Mouse (Mus musculus) small intestine, adult 2 months (tissue): ENCODE measurements around the gene Asap2. TPM values are rescaled to one million over a fixed set of nuclear protein-coding genes. Genes with fewer than 3 reads are reported as not detected.

Experiments
- H3K27ac ChIP-seq: fragments of 200-500 bp; 2 replicates; pipeline ENCODE4 v1.5.1; 2012; ENCODE audit warnings: low read depth, low read length, control low read depth, inconsistent platforms; ENCODE audit not compliant: insufficient read depth
- H3K27me3 ChIP-seq: fragments of 200-500 bp; 2 replicates; pipeline ENCODE4 v1.6.1; 2012; ENCODE audit warnings: mild to moderate bottlenecking, moderate library complexity, low read length, inconsistent platforms; ENCODE audit not compliant: control insufficient read depth, insufficient read depth
- H3K36me3 ChIP-seq: fragments of 200-500 bp; 2 replicates; pipeline ENCODE4 v1.6.1; 2012; ENCODE audit warnings: mild to moderate bottlenecking, low read length, control low read depth, inconsistent platforms; ENCODE audit not compliant: control insufficient read depth, insufficient read depth
- H3K4me1 ChIP-seq: fragments of 200-500 bp; 2 replicates; pipeline ENCODE4 v1.6.1; 2012; ENCODE audit warnings: low read length, inconsistent platforms, mixed read lengths; ENCODE audit not compliant: control insufficient read depth, insufficient read depth, insufficient read length
- H3K4me3 ChIP-seq: fragments of 200-500 bp; 2 replicates; pipeline ENCODE4 v1.5.1; 2012; ENCODE audit warnings: low read depth, mild to moderate bottlenecking, control low read depth, inconsistent platforms, low read length, moderate library complexity
- CTCF ChIP-seq: fragments of 200-500 bp; IDR thresholded peaks from 2 replicates; pipeline ENCODE4 v1.5.1; 2012; ENCODE audit warnings: low read depth, mild to moderate bottlenecking, control low read depth, inconsistent platforms, low read length, moderate library complexity, mixed read lengths; ENCODE audit not compliant: insufficient replicate concordance, insufficient read length; ENCODE audit errors: extremely low read depth
- POLR2A ChIP-seq: fragments of 200-500 bp; IDR thresholded peaks from 2 replicates; pipeline ENCODE4 v1.6.1; 2012; ENCODE audit warnings: low read depth, mild to moderate bottlenecking, control low read depth, inconsistent platforms, low read length, moderate library complexity
- WGBS: fragments of 180-500 bp; shearing (Covaris S2); methylation state at CpG from one replicate; pipeline ENCODE4 v1.1.7; 2018; 5-methylcytosine and 5-hydroxymethylcytosine counted together
- polyA plus RNA-seq: library from polyadenylated mRNA; depleted of rRNA; stranded (reverse); fragments of >200 nt; gene quantifications from 2 replicates; pipeline ENCODE4 v1.2.3, GENCODE M21; 2012

Gene Asap2
- polyA plus RNA-seq, 1 experiment: 25.3 TPM

GRCm38 (mm10) chr12:21167741-21168140 is 177.5 kb downstream of the Asap2 start:
- no peak overlapping the region for H3K27ac ChIP-seq
- whole genome bisulfite sequencing: 82% methylated on average over 4 of the region's 4 CpGs

GRCm38 (mm10) chr12:21168149-21168548 is 177.9 kb downstream of the Asap2 start:
- no peaks in the 10 kb centered on the region for H3K27me3 ChIP-seq
- 88% methylated on average over 6 of the region's 6 CpGs for WGBS
- no peak overlapping the region for H3K27ac ChIP-seq
- no peak for TF ChIP-seq CTCF
- no peak for TF ChIP-seq POLR2A
- no peak overlapping the region for H3K4me3 ChIP-seq
- peaks cover 25% of the 10 kb centered on the region for H3K4me1 ChIP-seq
- H3K36me3 ChIP-seq: peaks cover 14% of the 10 kb centered on the region

More at GRCm38 (mm10) chr12:21167741-21168140, 177.5 kb downstream of the Asap2 start:
- TF ChIP-seq POLR2A (no peak), CTCF (no peak)
- Histone ChIP-seq H3K36me3 (peaks cover 14% of the 10 kb centered on the region), H3K4me3 (no peak overlapping the region), H3K4me1 (peaks cover 25% of the 10 kb centered on the region), H3K27me3 (no peaks in the 10 kb centered on the region)

- Histone ChIP-seq H3K36me3 (peaks cover 14% of the 10 kb centered on the region), H3K4me1 (peaks cover 8% of the 10 kb centered on the region), H3K27ac (no peak overlapping the region), H3K27me3 (no peaks in the 10 kb centered on the region), H3K4me3 (no peak overlapping the region)
- no peak for TF ChIP-seq POLR2A
- TF ChIP-seq CTCF: no peak
- WGBS: 81% methylated on average over 11 of the region's 11 CpGs
Measured at GRCm38 (mm10) chr12:21171776-21172490, 181.7 kb downstream of the Asap2 start.

GRCm38 (mm10) chr12:21173847-21174412 is 183.7 kb downstream of the Asap2 start:
- Histone ChIP-seq H3K36me3 (peaks cover 8% of the 10 kb centered on the region), H3K4me1 (peaks cover 5% of the 10 kb centered on the region), H3K27ac (no peak overlapping the region), H3K4me3 (no peak overlapping the region), H3K27me3 (no peaks in the 10 kb centered on the region)
- 63% methylated on average over 7 of the region's 7 CpGs for WGBS
- no peak for TF ChIP-seq CTCF
- TF ChIP-seq POLR2A: no peak

GRCm38 (mm10) chr12:21176399-21176798 is 186.1 kb downstream of the Asap2 start:
- Histone ChIP-seq H3K36me3 (no peaks in the 10 kb centered on the region), H3K4me3 (no peak overlapping the region), H3K27me3 (no peaks in the 10 kb centered on the region), H3K27ac (no peak overlapping the region), H3K4me1 (peaks cover 10% of the 10 kb centered on the region)
- WGBS: 80% methylated on average over 5 of the region's 5 CpGs
- no peak for TF ChIP-seq CTCF
- TF ChIP-seq POLR2A: no peak

- Histone ChIP-seq H3K4me1 (peaks cover 8% of the 10 kb centered on the region), H3K27me3 (no peaks in the 10 kb centered on the region), H3K27ac (no peak overlapping the region), H3K4me3 (no peak overlapping the region), H3K36me3 (no peaks in the 10 kb centered on the region)
- TF ChIP-seq POLR2A (no peak), CTCF (no peak)
Measured at GRCm38 (mm10) chr12:21177123-21177698, 187.0 kb downstream of the Asap2 start.

GRCm38 (mm10) chr12:21180091-21180490 is 189.8 kb downstream of the Asap2 start:
- H3K4me1 ChIP-seq: peaks cover 7% of the 10 kb centered on the region
- H3K27me3 ChIP-seq: no peaks in the 10 kb centered on the region
- 57% methylated on average over 6 of the region's 6 CpGs for WGBS
- H3K4me3 ChIP-seq: no peak overlapping the region
- no peak for TF ChIP-seq POLR2A
- TF ChIP-seq CTCF: no peak
- peak overlapping the region; percentile 37; the same call in 1 of the 2 replicates for H3K27ac ChIP-seq
- no peaks in the 10 kb centered on the region; the same call in 1 of the 2 replicates for H3K36me3 ChIP-seq
